Mouse (Mus musculus) MEL (cell line): ENCODE results near the gene Megf6. TPM values are rescaled to one million over a fixed set of nuclear protein-coding genes. Genes with fewer than 3 reads are reported as not detected.

ENCODE experiments used
- DNase-seq: peaks from one replicate; pipeline ENCODE4 v3.0.0; 2011; ENCODE audit warnings: low read depth, low spot score
- H3K27ac ChIP-seq: 2 replicates; pipeline ENCODE4 v1.5.1; 2012; ENCODE audit warnings: low read depth, mild to moderate bottlenecking, control low read depth, low read length, moderate library complexity; ENCODE audit not compliant: control insufficient read depth
- H3K27me3 ChIP-seq, 2 experiments: fragments of 150-350 bp in 1 of 2; sonication (generic) in 1 of 2; 2 replicates each; pipeline ENCODE4 v1.6.1; 2012; ENCODE audit warnings: low read length in 2 of 2, mild to moderate bottlenecking in 2 of 2, improper control_type of control experiment in 1 of 2, moderate library complexity in 1 of 2; ENCODE audit not compliant: insufficient read depth in 2 of 2, control insufficient read depth in 1 of 2
- H3K36me3 ChIP-seq, 2 experiments: 2 replicates each; pipeline ENCODE4 v1.6.1; 2012 to 2014; ENCODE audit warnings: low read length in 2 of 2, improper control_type of control experiment in 1 of 2, inconsistent platforms in 1 of 2, mild to moderate bottlenecking in 1 of 2; ENCODE audit not compliant: insufficient read depth in 2 of 2, control insufficient read depth in 1 of 2
- H3K4me1 ChIP-seq, 2 experiments: fragments of 150-350 bp in 1 of 2; sonication (generic) in 1 of 2; 2 replicates each; pipeline ENCODE4 v1.6.1; 2012; ENCODE audit warnings: low read length in 2 of 2, improper control_type of control experiment in 1 of 2, mild to moderate bottlenecking in 1 of 2; ENCODE audit not compliant: insufficient read depth in 2 of 2, control insufficient read depth in 1 of 2
- H3K4me3 ChIP-seq, 2 experiments: fragments of 150-350 bp in 1 of 2; sonication (generic) in 1 of 2; 2 replicates each; pipeline ENCODE4 v1.5.1; 2012; ENCODE audit warnings: low read depth in 2 of 2, low read length in 2 of 2, mild to moderate bottlenecking in 2 of 2, moderate library complexity in 2 of 2, control low read depth in 1 of 2, improper control_type of control experiment in 1 of 2; ENCODE audit not compliant: control insufficient read depth in 1 of 2, insufficient read depth in 1 of 2
- H3K79me2 ChIP-seq: 2 replicates; pipeline ENCODE4 v1.6.1; 2012; ENCODE audit warnings: mild to moderate bottlenecking, low read length, moderate library complexity; ENCODE audit not compliant: control insufficient read depth, poor library complexity, insufficient read depth
- H3K9ac ChIP-seq: 2 replicates; pipeline ENCODE4 v1.6.1; 2012; ENCODE audit warnings: low read depth, mild to moderate bottlenecking, control low read depth, low read length, moderate library complexity; ENCODE audit not compliant: control insufficient read depth, poor library complexity, severe bottlenecking
- H3K9me3 ChIP-seq: fragments of 150-350 bp; sonication (generic); replicated peaks from 2 replicates; pipeline ENCODE4 v1.6.1; 2012; ENCODE audit warnings: mild to moderate bottlenecking, low read length, improper control_type of control experiment, moderate library complexity; ENCODE audit not compliant: insufficient read depth
- BHLHE40 ChIP-seq: IDR thresholded peaks from 2 replicates; pipeline ENCODE4 v1.6.1; 2012; ENCODE audit warnings: low read depth, mild to moderate bottlenecking, inconsistent platforms, low read length, improper control_type of control experiment, borderline replicate concordance
- CHD2 ChIP-seq: IDR thresholded peaks from 2 replicates; pipeline ENCODE4 v1.6.1; 2011; ENCODE audit warnings: low read length, improper control_type of control experiment
- CTCF ChIP-seq, 3 experiments: IDR thresholded peaks in 2 of 3; conservative IDR thresholded peaks in 1 of 3; 2 replicates each; pipeline ENCODE4 v1.5.1; 2011 to 2012; ENCODE audit warnings: low read length in 3 of 3, low read depth in 2 of 3, mild to moderate bottlenecking in 2 of 3, improper control_type of control experiment in 1 of 3, inconsistent platforms in 1 of 3, mixed read lengths in 1 of 3, moderate library complexity in 1 of 3; ENCODE audit not compliant: control insufficient read depth in 1 of 3, insufficient read depth in 1 of 3, poor library complexity in 1 of 3, severe bottlenecking in 1 of 3
- EP300 ChIP-seq, 2 experiments: IDR thresholded peaks; 2 replicates each; pipeline ENCODE4 v1.6.1; 2011; ENCODE audit warnings: improper control_type of control experiment in 2 of 2, low read length in 2 of 2, low read depth in 1 of 2, mild to moderate bottlenecking in 1 of 2
- ETS1 ChIP-seq: IDR thresholded peaks from 2 replicates; pipeline ENCODE4 v1.6.1; 2012; ENCODE audit warnings: low read depth, mild to moderate bottlenecking, inconsistent platforms, low read length, improper control_type of control experiment, moderate library complexity
- GABPA ChIP-seq: IDR thresholded peaks from 2 replicates; pipeline ENCODE4 v1.6.1; 2012; ENCODE audit warnings: low read depth, mild to moderate bottlenecking, inconsistent platforms, low read length, improper control_type of control experiment, moderate library complexity
- HCFC1 ChIP-seq: IDR thresholded peaks from 2 replicates; pipeline ENCODE4 v1.6.1; 2012; ENCODE audit warnings: low read depth, mild to moderate bottlenecking, inconsistent platforms, low read length, improper control_type of control experiment, moderate library complexity
- JUND ChIP-seq: IDR thresholded peaks from 2 replicates; pipeline ENCODE4 v1.6.1; 2011; ENCODE audit warnings: low read depth, mild to moderate bottlenecking, improper control_type of control experiment, low read length
- MAFK ChIP-seq: IDR thresholded peaks from 2 replicates; pipeline ENCODE4 v1.6.1; 2011; ENCODE audit warnings: low read depth, mild to moderate bottlenecking, low read length, improper control_type of control experiment, borderline replicate concordance
- MAZ ChIP-seq: IDR thresholded peaks from 2 replicates; pipeline ENCODE4 v1.6.1; 2012; ENCODE audit warnings: low read depth, mild to moderate bottlenecking, inconsistent platforms, low read length, improper control_type of control experiment
- MXI1 ChIP-seq: IDR thresholded peaks from 2 replicates; pipeline ENCODE4 v1.6.1; 2011; ENCODE audit warnings: mild to moderate bottlenecking, low read depth, low read length, improper control_type of control experiment
- MYC ChIP-seq: IDR thresholded peaks from 2 replicates; pipeline ENCODE4 v1.6.1; 2011; ENCODE audit warnings: low read depth, mild to moderate bottlenecking, low read length, improper control_type of control experiment, moderate library complexity
- NELFE ChIP-seq: IDR thresholded peaks from 2 replicates; pipeline ENCODE4 v1.6.1; 2011; ENCODE audit warnings: low read depth, low read length, improper control_type of control experiment
- NRF1 ChIP-seq: IDR thresholded peaks from 2 replicates; pipeline ENCODE4 v1.6.1; 2014; ENCODE audit warnings: low read depth, mild to moderate bottlenecking, inconsistent platforms, low read length, improper control_type of control experiment, moderate library complexity; ENCODE audit not compliant: poor library complexity, insufficient read depth, severe bottlenecking
- POLR2AphosphoS2 ChIP-seq: IDR thresholded peaks from 2 replicates; pipeline ENCODE4 v1.6.1; 2011; ENCODE audit warnings: low read length, improper control_type of control experiment
- POLR2AphosphoS5 ChIP-seq: IDR thresholded peaks from 2 replicates; pipeline ENCODE4 v1.6.1; 2012; ENCODE audit warnings: low read depth, borderline replicate concordance, mild to moderate bottlenecking, inconsistent platforms, low read length, moderate library complexity, mixed read lengths
- SIN3A ChIP-seq: IDR thresholded peaks from 2 replicates; pipeline ENCODE4 v1.6.1; 2012; ENCODE audit warnings: low read length, improper control_type of control experiment, inconsistent platforms
- TAL1 ChIP-seq: IDR thresholded peaks from 2 replicates; pipeline ENCODE4 v1.6.1; 2012; ENCODE audit warnings: mild to moderate bottlenecking, inconsistent platforms, low read length, moderate library complexity, mixed read lengths
- TBP ChIP-seq: IDR thresholded peaks from 2 replicates; pipeline ENCODE4 v1.8.0; 2011; ENCODE audit warnings: low read depth, low read length, improper control_type of control experiment
- TCF12 ChIP-seq: IDR thresholded peaks from 2 replicates; pipeline ENCODE4 v1.6.1; 2014; ENCODE audit warnings: low read depth, mild to moderate bottlenecking, inconsistent platforms, low read length, improper control_type of control experiment, moderate library complexity
- UBTF ChIP-seq: IDR thresholded peaks from 2 replicates; pipeline ENCODE4 v1.6.1; 2012; ENCODE audit warnings: low read depth, mild to moderate bottlenecking, inconsistent platforms, low read length, improper control_type of control experiment, moderate library complexity, borderline replicate concordance; ENCODE audit not compliant: insufficient read depth
- USF1 ChIP-seq: IDR thresholded peaks from 2 replicates; pipeline ENCODE4 v1.6.1; 2014; ENCODE audit warnings: low read depth, mild to moderate bottlenecking, inconsistent platforms, low read length, improper control_type of control experiment, moderate library complexity
- USF2 ChIP-seq, 2 experiments: IDR thresholded peaks; 2 replicates each; pipeline ENCODE4 v1.6.1; 2011 to 2012; ENCODE audit warnings: improper control_type of control experiment in 2 of 2, low read length in 2 of 2, borderline replicate concordance in 1 of 2, inconsistent platforms in 1 of 2, low read depth in 1 of 2, mild to moderate bottlenecking in 1 of 2; ENCODE audit not compliant: insufficient read depth in 1 of 2
- ZC3H11A ChIP-seq: IDR thresholded peaks from 2 replicates; pipeline ENCODE4 v1.6.1; 2012; ENCODE audit warnings: low read depth, mild to moderate bottlenecking, inconsistent platforms, low read length, improper control_type of control experiment
- ZMIZ1 ChIP-seq: IDR thresholded peaks from 2 replicates; pipeline ENCODE4 v1.6.1; 2012; ENCODE audit warnings: low read depth, mild to moderate bottlenecking, inconsistent platforms, low read length, improper control_type of control experiment, moderate library complexity
- polyA plus RNA-seq, 2 experiments: library from polyadenylated mRNA; stranded (reverse) in 1 of 2; unstranded in 1 of 2; fragments of >175 nt in 1 of 2; fragments of >200 nt in 1 of 2; gene quantifications; 2 replicates each; pipeline versions ENCODE4 v1.2.1 to v1.2.4; 2012; ENCODE audit warnings: low replicate concordance in 2 of 2, low read depth in 1 of 2; ENCODE audit not compliant: insufficient read length in 2 of 2, insufficient read depth in 1 of 2, missing spikeins in 1 of 2
- total RNA-seq: library from RNA; depleted of rRNA; stranded (reverse); fragments of 300-350 nt; gene quantifications from 2 replicates; pipeline ENCODE4 v1.2.3, GENCODE M21; 2012

Megf6 gene
- total and polyA plus RNA-seq, 3 experiments, result 0.07 to 0.12 TPM; not detected in 1

DNA sequence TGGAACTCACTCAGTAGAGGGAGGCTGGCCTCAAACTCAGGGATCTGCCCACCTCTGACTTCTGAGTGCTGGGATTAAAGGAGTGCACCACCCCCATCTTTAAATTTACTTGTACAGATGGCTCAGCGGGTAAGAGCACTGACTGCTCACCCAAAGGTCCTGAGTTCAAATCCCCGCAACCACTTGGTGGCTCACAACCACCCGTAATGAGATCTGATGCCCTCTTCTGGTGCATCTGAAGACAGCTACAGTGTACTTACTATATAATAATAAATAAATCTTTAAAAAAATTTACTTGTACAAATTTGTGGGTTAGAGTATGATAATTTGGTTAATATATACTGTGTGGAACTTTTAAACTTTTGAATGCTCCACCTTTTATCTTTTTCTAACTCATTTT lies 25.8 kb upstream of the Megf6 start:
- TF ChIP-seq MAZ (no peak), UBTF (no peak), ZMIZ1 (no peak), TBP (0 out of 2 replicates have a peak, but pooled peaks have one; percentile 40), ZC3H11A (no peak), BHLHE40 (no peak), GABPA (no peak), USF2 (IDR thresholded peaks at IDR 0.05; ENCODE audit: borderline replicate concordance in 1 of 2, insufficient read depth in 1 of 2, low read depth in 1 of 2, low read length in 2 of 2) (no peak), MXI1 (no peak), TAL1 (no peak), NRF1 (no peak), EP300 (IDR thresholded peaks at IDR 0.05; ENCODE audit: low read depth in 1 of 2, low read length in 2 of 2) (no peak), MYC (no peak), HCFC1 (no peak), CTCF (IDR thresholded peaks at IDR 0.05 in 2 of 3, conservative IDR thresholded peaks at IDR 0.05 in 1 of 3; ENCODE audit: control insufficient read depth in 1 of 3, insufficient read depth in 1 of 3, low read depth in 2 of 3, low read length in 3 of 3, poor library complexity in 1 of 3, severe bottlenecking in 1 of 3) (peak in 1 of 3 experiments; percentile 15; a peak in 1 of 6 replicates)
- Histone ChIP-seq H3K36me3 (peaks cover 0 to 5% of the 10 kb centered on the region in 2 experiments; a peak in 2 of 4 replicates), H3K79me2 (peaks cover 14% of the 10 kb centered on the region), H3K4me3 (no peak overlapping the region), H3K27me3 (no peaks in the 10 kb centered on the region), H3K4me1 (peaks cover 0 to 4% of the 10 kb centered on the region in 2 experiments; a peak in 3 of 4 replicates), H3K27ac (no peak overlapping the region), H3K9me3 (no peaks in the 10 kb centered on the region), H3K9ac (no peak overlapping the region)
- no peak for DNase-seq

DNA sequence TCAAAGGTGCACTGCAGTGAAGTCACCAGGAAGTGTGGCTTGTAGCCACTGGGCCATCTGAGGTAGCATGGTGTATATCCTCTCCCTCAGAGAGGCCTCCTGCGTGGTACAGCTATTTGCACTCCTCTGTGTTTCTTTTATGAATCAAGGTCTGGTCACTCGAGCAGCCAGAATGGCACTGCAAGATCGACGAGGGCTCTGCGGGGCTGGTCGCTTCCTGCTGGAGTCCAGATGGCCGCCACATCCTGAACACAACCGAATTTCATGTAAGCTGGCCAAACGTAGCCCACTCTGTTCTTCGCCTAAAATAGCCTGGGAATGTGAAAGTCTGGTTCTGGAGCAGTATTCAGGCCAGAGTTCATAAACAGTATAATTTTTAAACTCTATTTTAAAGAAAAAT lies 24.2 kb upstream of the Megf6 start:
- Histone ChIP-seq H3K9me3 (no peaks in the 10 kb centered on the region), H3K27ac (no peak overlapping the region), H3K27me3 (no peaks in the 10 kb centered on the region), H3K9ac (no peak overlapping the region), H3K36me3 (peaks cover 2 to 5% of the 10 kb centered on the region in 2 experiments; a peak in 2 of 4 replicates)
- DNase-seq, result no peak
- TF ChIP-seq USF2 (IDR thresholded peaks at IDR 0.05; ENCODE audit: borderline replicate concordance in 1 of 2, insufficient read depth in 1 of 2, low read depth in 1 of 2, low read length in 2 of 2) (no peak), POLR2AphosphoS5 (no peak), ETS1 (no peak), TCF12 (no peak), MAFK (no peak), SIN3A (no peak), NRF1 (no peak), JUND (no peak), CHD2 (no peak), BHLHE40 (no peak), GABPA (no peak), EP300 (IDR thresholded peaks at IDR 0.05; ENCODE audit: low read depth in 1 of 2, low read length in 2 of 2) (no peak), NELFE (no peak), HCFC1 (no peak), CTCF (IDR thresholded peaks at IDR 0.05 in 2 of 3, conservative IDR thresholded peaks at IDR 0.05 in 1 of 3; ENCODE audit: control insufficient read depth in 1 of 3, insufficient read depth in 1 of 3, low read depth in 2 of 3, low read length in 3 of 3, poor library complexity in 1 of 3, severe bottlenecking in 1 of 3) (no peak), MYC (no peak), ZC3H11A (no peak), POLR2AphosphoS2 (no peak), USF1 (no peak)
- TF ChIP-seq, all 39 proteins: peak for 0
- H3K4me3 ChIP-seq, result no peak overlapping the region
- H3K4me1 ChIP-seq, result peaks cover 0 to 4% of the 10 kb centered on the region in 2 experiments; a peak in 3 of 4 replicates
- peaks cover 14% of the 10 kb centered on the region for H3K79me2 ChIP-seq
